Mouse (Mus musculus) lung, postnatal 25 days (tissue): Measurements from ENCODE around the gene Cyth4.
A peak's percentile ranks its signal among the peaks of the same experiment; 100 is the strongest.

Source experiments
- DNase-seq: peaks from one replicate; pipeline ENCODE4 v3.0.0; 2022; ENCODE audit warnings: low spot score

Cyth4 gene

GRCm38 (mm10) chr15:78587050-78587994, 9.5 kb upstream of the Cyth4 start:
- DNase-seq, result peak; percentile 83

- DNase-seq, result no peak
Measured at GRCm38 (mm10) chr15:78588049-78588448, 8.8 kb upstream of the Cyth4 start.

GRCm38 (mm10) chr15:78588900-78589299, 7.9 kb upstream of the Cyth4 start:
- peak; percentile 69 for DNase-seq

- DNase-seq, result no peak
Measured at GRCm38 (mm10) chr15:78589936-78590335, 6.9 kb upstream of the Cyth4 start.

GRCm38 (mm10) chr15:78590785-78591184, 6.1 kb upstream of the Cyth4 start:
- DNase-seq, result no peak

GRCm38 (mm10) chr15:78591680-78592451, 5.0 kb upstream of the Cyth4 start:
- DNase-seq, result peak; percentile 49

GRCm38 (mm10) chr15:78592452-78592968, 4.3 kb upstream of the Cyth4 start:
- DNase-seq, result no peak

GRCm38 (mm10) chr15:78593896-78594425, 2.9 kb upstream of the Cyth4 start:
- DNase-seq, result no peak

GRCm38 (mm10) chr15:78594831-78595230, 2.0 kb upstream of the Cyth4 start:
- DNase-seq, result no peak

- DNase-seq, result no peak
Measured at GRCm38 (mm10) chr15:78595468-78595867, 1.4 kb upstream of the Cyth4 start.

GRCm38 (mm10) chr15:78596504-78596903, 343 bp upstream of the Cyth4 start:
- no peak for DNase-seq

- DNase-seq, result peak; percentile 39
Measured at GRCm38 (mm10) chr15:78597729-78598128, 882 bp downstream of the Cyth4 start.

- peak; percentile 54 for DNase-seq
Measured at GRCm38 (mm10) chr15:78599124-78599523, 2.3 kb downstream of the Cyth4 start.

- DNase-seq, result no peak
Measured at GRCm38 (mm10) chr15:78599529-78600193, 2.8 kb downstream of the Cyth4 start.

GRCm38 (mm10) chr15:78601180-78601579, 4.3 kb downstream of the Cyth4 start:
- no peak for DNase-seq

- DNase-seq, result no peak
Measured at GRCm38 (mm10) chr15:78604255-78604654, 7.4 kb downstream of the Cyth4 start.

GRCm38 (mm10) chr15:78605371-78605791, 8.5 kb downstream of the Cyth4 start:
- no peak for DNase-seq

GRCm38 (mm10) chr15:78606059-78606458, 9.2 kb downstream of the Cyth4 start:
- no peak for DNase-seq

- no peak for DNase-seq
Measured at GRCm38 (mm10) chr15:78607463-78607862, 10.6 kb downstream of the Cyth4 start.

GRCm38 (mm10) chr15:78610705-78611462, 14.0 kb downstream of the Cyth4 start:
- DNase-seq, result no peak

- no peak for DNase-seq
Measured at GRCm38 (mm10) chr15:78614536-78614935, 17.7 kb downstream of the Cyth4 start.
